Mouse (Mus musculus) spleen, adult 18-20 months (tissue): ENCODE results near the gene Slc7a7.

Experiments used
- DNase-seq, 2 experiments: peaks; one replicate each; pipeline ENCODE4 v3.0.0; 2022; ENCODE audit warnings: mixed read lengths in 2 of 2

Gene Slc7a7

DNA sequence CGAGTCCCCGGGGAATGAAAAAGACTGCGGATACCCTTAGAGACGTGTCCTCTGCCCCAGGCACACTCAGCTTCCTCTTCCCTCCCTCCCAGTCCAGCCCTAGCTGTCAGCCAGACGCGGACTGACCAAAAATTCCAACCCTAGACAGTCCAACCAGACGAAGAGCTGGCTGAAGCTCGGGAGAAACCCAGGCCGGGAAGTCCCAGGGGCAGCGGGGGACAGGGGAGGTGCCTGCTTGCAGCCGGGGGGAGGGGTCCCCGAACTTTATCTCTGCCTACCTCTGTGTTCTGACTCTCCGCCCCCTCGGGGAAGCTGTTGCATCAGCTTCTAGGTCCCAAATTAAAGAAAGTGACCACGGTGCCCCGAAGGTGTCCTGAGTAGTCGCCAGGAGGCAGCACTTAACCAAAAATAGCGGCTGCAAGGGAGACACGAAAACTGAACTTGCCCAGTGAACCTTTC lies at the start of gene Slc7a7:
Gene Slc7a7, minus strand, starts transcription at position 158 of the 459 bp plus-strand sequence.
- DNase-seq: no peak

DNA sequence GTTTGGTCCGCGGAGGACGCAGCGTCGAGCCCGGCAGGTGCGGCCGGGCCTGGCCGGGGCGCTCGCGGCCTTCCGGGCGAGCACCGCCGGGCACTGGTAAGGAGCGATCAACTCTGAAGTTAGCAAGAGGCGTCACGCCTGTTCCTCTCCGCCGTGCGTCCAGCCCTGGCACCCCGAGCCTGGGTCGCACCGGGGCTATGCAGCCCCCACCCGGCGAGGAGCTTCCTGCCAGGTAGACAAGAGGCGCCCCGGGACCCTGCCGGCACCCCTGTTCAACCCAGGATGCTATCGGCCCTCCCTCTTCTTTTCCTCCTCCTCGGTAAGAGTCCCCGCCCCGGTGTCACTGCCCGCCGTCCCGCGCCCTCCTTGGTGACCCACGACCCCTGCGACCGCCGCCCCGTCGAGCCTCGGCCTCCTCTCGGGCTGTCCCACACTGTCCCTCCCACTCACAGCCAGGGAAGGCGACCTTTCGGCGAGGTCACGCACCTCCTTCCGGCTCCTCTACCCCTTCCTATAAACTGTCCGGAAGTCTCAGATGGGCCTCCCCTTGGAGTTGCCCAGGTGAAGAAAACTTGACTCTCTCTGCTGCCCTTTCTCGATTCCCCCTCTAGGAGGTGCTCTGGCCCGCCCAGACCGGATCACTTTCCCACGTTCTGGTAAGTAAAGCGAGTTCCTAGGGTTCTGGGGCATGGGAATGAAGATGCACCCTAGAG lies 46.9 kb upstream of the Slc7a7 start:
- peak; percentile 63 to 71 for DNase-seq

DNA sequence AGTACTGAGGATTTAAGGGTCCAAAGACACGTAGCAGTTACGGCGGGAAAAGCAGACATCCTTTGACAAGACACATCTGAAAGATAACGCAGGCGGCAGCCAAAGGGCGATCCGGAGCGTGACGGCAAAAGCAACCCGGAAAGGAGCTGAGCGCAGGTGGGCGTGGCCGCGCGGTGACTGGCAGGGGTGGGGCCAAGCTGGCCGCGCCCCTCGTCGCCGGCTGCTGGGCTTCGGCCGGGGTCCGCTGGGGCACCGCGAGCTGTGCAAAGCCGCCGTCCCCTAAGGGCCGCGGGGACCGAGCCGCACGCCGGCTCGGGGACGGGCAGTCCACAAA lies 46.3 kb upstream of the Slc7a7 start, which contains the start of gene Lrp10:
Gene Lrp10, plus strand, starts transcription at position 179 of the 334 bp plus-strand sequence.
- peak; percentile 88 to 95 for DNase-seq

DNA sequence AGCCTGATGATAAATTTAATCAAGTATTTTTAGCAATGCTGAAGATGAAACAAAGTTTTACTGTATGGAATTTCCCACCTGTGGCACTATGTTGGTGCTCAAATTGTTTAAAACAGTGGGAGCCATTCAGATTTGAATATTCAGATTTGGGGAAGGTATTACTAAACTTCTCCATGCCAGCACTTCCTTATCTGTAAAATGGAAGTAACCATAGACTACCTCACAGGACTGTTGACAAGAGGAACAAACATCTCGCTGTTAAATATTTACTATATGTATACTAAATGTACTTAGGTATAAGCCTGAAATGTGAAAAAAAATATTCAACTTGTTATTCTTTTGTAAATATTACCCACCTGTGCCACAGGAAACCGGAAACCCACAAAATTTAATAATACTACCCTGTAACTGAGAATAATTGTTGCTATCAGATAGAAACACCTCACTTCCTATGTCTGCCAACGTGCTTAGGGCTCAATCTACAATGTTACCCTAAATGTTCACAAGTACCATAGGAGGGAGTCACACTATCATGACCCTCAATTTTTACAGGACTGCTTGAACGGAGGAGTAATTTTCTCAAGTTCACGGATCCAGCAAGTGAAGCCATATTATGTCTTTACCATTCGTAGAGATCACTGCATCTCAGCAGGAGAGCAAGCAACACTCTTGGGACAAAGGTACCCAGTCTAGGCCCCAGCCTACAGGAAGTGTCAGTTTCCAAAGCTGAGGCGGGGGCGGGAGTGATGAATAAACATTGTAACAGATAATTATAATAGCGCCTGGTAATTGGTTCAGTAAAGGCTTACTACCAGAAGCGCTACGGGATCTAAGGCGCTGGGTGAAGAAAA lies 45.8 kb upstream of the Slc7a7 start:
- DNase-seq: no peak

DNA sequence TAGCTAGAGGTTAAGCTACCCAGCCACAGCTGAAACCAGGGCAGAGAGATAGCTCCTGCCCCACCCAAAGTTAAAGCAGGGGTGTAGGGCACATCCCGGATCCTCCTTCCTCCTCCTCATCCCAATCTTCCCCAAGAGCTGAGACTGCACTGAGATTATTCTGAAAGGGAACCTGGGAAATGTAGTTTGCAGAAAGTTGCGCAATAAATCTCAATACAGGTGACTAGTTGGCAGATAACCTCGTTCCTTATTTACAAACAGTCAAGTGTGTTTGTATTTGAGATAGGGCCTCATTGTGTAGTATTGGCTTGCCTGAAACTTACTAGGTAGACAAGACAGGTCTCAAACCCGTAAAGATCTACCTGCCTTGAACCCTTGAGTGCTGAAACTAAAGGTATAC lies 44.6 kb upstream of the Slc7a7 start:
- DNase-seq: no peak

DNA sequence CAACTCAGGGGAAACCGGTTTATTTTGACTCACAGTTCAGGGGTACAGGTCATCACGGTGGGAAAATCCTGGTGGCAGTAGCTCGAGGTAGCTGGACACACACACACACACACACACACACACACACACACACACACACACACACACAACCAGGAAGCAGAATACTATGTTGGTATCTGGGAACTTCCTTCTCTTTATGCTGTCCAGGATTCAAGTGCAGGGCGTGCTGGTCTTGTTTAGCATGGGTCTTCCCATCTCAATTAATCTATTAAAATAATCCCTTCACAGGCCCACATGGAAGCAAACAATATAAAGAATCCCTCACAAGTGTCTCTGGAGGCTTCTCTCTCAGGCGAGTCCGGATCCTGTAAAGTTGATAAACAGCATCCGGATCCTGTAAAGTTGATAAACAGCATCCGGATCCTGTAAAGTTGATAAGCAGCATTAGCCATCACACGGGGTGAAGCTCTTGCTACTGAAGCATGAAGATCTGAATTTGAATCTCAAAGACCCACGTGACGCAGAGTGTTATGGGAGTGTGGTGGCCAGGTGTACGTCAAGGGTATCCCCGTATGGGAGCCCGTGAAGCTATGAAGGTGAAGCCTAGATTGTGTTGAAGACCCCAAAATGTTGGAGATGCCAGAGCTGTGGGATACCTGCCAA lies 40.5 kb upstream of the Slc7a7 start:
- no peak for DNase-seq

DNA sequence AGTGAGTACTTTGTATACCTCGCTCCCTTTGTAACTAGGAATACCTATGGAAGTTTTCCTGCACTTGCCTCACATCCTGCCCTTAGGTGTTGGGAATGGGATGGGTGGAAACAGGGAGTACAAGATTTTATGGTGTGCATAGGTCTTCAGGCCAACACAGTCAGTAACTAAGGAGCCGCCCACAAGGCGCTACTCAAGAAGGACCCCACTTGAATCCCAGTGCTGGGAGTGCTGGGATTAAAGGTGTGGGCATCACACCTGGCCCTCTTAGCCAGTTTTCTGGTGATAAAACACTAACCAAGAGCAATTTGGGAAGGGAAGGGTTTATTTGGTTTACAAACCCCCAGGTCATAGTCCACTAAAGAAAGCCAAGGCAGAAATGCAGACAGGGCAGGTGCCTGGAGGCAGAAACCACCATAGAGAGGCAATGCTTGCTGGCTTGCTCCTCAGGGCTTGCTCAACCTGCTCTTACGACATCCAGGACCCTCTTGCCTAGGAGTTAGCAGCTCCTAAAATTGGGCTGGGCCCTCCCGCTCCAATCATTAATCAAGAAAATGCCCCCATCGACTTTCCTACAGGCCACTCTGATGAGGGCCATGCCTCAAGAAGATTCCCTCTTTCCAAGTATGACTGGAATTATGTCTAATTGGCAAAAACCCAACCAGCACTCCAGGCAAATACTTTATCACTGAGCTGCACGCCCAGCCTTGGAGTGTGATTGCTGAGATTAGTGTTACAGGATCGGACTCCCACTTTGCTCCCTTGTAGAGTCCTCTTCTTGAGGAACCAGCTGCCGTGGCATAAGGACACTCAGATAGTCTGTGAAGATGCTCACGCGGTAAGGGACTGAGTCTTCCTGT lies 37.3 kb upstream of the Slc7a7 start:
- no peak for DNase-seq

DNA sequence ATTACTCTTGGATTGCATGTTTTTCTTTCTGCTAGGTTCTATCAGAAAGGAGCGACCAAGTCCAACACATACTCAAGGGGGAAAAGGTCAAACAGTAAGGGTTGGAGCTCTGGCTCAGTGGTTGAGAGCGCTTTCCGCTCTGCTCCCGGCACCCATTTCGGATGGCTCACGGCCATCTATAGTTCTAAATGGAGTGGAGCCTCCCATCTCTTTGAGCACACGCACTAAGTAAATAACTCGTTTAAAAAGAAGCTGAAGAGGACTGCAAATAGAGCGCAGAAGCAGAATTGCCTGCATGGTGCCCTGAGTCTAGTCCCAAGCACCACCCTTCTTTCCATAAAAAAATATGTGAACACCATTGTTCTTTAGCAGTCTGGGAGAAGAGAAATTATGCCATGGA lies 36.0 kb upstream of the Slc7a7 start:
- DNase-seq: no peak

DNA sequence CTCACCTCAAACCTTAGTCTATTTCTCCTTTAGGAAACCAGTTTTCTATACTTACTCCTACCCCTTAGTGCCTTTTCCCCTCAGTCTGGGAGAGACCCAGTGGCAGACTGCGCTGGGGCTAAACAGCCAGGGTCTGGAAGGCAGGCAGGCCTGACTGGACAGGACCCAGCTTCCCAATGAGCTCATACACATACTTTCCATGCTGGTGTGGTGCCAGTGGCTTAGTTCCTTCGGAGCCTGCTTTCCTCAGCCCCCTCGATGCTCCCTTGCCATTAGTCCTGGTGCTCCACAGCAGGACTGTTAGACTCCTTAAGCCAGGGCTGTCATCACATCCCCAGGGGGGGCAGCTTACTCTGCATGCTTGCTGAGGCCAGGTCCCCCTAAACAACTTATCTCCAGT lies 27.9 kb upstream of the Slc7a7 start:
- DNase-seq: no peak

DNA sequence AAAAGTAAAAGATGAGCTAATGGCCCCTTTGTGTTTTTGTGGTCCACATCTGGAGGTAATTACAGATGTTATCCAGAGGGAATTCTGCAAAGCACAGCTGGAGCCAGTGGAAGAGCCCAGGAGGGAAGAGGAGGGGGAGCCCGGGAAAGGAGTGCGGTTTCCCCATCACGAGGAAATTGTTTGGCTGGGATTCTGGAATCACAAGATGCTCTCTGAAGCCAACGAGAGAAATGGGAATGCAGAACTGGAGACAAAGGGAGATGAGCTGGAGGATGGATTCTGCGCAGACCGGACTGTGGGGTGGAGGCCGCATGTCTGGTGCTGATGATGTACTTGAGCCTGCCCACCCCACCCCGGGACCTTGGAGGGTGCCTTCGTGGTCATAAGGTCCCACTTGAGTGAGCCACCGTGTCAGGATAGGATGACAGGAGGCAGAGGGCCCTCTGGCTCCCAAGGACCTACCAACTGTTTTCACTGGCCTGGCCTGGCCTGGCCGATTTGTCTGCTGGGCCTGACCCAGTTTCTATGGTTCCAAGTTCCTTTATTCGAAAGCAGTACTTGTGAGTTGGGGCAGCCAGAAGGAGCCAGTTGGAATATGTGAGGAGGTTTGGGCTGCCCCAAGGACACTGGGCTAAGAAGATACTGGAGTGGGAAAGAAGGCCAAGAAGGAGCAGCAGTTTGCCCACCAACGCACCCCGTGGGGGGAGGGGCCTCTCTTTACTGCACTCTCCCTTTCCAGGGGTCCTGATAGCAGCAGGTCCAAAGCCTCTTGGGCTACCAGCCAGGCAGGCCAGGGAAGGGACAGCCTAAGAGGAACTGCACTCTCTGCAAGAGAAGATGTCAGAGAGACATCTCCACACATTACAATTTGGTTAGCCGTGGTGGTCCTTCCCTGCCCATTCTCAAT lies 26.4 kb upstream of the Slc7a7 start:
- no peak for DNase-seq

DNA sequence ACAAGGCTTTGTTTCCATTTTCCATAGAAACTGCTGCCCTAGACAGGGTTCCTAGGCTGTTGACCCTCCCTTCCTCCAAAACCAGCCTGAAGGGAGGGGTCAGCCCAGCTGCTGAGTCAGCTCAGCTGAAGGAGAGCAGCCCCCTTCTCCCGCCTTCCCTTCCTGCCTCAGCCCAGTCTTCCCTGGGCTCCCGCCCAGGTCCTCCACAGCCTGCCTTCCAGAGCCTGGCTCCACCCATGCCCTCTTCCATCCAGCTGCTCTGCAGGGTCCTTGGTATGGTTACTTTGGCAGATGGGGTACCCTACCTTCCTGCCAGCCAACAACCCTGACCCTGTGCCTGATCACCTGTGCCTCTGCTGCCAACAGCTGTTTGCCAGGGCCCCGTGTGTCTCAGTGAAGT lies 25.6 kb upstream of the Slc7a7 start:
- DNase-seq: no peak

DNA sequence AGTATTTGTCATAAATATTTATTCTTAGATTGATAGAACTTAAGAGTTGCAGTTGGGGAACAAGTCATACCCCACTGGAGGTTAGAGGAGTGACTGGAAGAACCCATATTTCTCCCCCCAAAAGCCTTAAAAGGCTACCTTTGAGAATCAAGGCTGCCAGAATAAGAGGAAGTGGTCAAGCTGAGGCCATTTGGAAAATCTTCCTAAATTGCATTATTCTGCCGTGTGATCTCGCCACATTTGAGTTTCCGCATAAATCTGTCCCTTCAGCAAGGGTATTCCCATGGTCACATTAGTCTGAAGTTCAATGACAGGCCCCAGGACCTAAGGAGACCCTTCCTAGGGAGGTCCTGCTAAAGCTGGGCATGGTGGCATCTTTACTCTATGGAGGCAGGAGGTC lies 25.0 kb upstream of the Slc7a7 start:
- no peak for DNase-seq

DNA sequence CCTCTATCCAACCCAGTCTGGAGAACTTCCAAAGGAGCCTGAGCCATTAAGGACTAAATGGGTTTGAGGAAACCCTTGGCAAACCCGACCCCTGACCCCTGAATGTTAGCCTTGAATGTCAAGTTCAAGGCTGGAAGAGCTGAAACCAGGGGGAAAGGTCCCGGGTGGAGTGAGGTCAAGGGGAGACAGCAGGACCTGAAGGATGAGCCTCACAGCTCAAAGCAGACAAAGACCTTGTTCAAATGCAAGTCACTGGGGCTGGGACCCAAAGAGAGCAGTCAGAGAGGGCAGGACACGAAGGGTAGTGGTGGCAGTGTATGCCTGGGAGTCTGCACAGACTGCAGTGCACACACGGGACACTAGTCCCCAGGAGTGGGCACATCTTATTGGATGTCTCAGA lies 23.8 kb upstream of the Slc7a7 start:
- DNase-seq: no peak

DNA sequence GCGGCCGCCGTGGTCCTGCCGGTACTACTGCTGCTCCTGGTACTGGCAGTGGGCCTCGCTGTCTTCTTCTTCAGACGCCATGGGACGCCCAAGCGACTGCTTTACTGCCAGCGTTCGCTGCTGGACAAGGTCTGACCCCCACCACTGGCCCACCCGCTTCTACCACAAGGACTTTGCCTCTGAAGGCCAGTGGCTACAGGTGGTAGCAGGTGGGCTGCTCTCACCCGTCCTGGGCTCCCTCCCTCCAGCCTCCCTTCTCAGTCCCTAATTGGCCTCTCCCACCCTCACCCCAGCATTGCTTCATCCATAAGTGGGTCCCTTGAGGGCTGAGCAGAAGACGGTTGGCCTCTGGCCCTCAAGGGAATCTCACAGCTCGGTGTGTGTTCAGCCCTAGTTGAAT lies 23.0 kb upstream of the Slc7a7 start:
- no peak for DNase-seq

DNA sequence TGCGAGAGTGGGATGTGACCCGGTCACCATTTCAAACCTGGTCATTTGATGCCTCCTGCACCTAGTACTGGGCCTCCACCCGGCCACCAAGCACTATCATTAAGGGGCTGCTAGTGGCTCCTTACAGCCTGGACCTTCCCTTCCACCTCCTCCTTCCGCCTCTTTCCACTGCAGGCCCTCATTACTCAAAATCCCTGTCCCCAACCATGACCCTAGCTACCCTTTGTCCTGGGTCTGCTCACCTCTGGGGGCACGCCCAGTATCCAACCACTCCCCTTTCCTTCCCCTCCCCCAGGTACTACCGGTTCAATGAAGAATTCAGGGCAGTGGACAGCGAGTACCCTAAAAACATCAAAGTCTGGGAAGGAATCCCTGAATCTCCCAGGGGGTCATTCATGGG lies 22.0 kb upstream of the Slc7a7 start:
- no peak for DNase-seq

DNA sequence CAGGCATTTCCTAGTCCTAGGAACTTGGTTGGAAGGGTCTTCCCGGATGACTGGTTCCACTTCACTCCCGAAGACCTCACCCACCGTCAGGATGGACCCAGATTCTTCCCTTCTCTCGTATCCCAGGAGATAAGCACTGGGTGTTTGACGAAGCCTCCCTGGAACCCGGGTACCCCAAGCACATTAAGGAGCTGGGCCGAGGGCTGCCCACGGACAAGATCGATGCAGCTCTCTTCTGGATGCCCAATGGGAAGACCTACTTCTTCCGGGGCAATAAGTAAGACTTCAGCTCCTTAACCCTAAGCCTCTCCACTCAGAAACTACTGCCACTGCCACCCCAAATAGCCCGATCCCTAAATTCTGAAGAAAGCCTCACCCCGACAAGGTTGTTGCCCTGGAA lies 21.6 kb upstream of the Slc7a7 start:
- DNase-seq: no peak

DNA sequence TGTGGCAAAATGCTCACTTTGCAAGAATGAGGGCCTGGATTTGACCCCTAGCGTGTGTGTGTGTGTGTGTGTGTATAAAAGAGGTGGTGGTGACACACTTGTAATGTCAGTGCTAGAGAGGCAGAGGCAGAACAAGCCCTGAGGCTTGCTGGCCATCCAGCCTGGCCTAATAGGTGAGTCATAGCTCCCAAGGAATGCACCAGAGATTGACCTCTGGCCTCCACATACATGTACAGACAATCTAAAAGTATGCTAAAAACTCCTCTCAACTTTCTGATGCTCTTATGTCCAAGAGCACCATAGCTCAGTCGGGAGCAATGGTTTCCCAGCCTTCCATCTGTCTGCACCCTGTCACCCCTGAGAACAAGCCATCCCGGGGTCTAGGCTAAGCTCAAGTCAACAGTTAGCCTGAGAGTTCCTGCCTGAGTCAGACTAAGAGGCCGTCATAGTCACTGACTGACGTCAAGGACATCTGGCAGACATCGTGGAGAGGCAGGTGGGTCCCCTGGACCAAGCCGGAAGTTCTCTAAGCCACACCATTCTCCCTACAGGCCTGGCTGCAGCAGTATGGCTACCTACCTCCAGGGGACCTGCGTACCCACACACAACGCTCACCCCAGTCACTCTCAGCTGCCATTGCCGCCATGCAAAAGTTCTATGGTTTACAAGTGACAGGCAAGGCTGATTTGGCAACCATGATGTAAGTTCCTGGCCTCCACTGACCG lies 17.8 kb upstream of the Slc7a7 start:
- no peak for DNase-seq

DNA sequence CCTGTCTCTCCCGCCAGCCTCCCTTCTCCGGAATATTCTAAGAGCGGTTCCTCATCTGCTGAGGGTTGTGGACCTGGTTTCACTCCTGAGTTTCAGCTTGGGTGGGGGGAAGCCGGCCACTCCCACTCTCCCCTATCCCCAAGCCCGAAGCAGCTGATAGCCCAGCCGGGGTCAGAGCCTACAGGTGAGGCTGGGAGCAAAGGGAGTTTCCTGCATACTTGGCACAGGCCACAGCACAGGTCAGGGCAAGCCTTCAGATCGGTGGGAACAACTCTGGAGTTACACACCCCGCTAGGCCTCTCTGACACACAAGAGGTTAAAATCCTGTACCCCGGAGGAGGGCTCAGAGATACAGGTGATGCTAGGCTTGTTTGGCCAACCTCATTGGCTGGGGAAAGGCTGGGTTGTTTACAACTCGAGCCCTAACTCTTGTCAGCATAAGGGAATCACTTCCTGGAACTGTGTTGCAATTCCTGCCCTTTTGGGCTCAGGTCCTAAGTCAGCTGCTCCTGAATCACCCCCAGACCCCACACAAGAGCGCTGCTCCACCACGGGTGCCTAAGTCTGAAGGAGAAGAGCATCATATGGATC lies 16.5 kb upstream of the Slc7a7 start:
- no peak for DNase-seq

DNA sequence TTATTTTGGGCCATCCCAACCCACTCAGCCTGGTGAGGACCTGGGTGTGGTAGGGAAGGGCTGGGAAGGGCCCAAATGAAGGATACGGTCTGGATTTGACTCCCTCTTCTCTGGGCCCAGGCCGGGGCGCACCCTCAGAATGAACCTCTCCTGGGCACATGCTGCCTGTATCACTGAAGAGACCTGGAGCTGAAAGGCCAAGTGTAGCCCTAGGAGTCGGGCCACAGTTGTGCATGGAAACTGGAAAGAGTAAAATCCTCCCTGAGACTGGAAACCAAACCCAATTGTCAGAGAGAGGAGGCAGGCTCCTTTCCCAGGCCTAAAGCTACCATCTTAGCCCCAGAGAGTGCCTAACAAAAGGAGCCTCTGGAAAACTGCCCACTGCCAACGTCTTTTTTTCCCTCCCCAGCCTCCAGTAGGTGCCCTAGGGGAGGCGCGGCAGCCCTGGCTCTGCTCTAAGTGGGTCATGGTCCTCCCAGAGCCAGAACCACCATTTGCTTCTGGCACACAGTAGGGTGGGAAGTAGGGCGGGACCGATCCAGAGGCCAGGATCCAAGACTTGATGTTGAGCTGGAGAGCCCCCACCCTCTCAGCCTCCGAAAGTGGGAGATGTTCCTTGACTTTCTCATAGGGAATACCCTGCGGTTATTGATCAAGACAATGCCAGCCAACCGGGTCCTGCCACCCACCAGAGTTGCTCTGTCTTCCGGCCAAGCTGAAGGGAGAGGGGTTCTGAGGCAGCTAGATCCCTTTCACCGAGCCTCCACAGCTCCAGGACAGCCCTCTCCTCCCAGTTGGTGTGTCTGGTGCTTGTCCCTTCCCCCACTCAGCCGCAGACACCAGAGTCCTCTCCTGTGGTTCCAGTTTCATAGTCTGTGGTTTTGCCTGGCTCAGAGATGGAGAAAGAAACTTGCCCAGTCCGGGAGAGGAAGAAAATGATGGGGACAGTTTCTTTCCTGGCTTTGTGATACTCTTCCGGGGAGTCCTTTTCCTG lies 15.6 kb upstream of the Slc7a7 start:
- no peak for DNase-seq
